Mouse (Mus musculus): ENCODE data around the gene Eml2.

GRCm38 (mm10) chr7:19214940-19215339 lies 38.7 kb downstream of the Eml2 start:
- TF ChIP-seq HCFC1 (IDR thresholded peaks at IDR 0.05; ENCODE audit: borderline replicate concordance, insufficient read depth, low read length) (no peak), ZC3H11A (IDR thresholded peaks at IDR 0.05; ENCODE audit: borderline replicate concordance, low read depth, low read length) (no peak), ZNF384 (IDR thresholded peaks at IDR 0.05; ENCODE audit: low read depth, low read length) (no peak)
